Mouse (Mus musculus) heart, postnatal 0 days (tissue): ENCODE results near the gene Poldip2.

Source experiments
- CTCF ChIP-seq: IDR thresholded peaks from 2 replicates; pipeline ENCODE4 v1.5.1; 2016; ENCODE audit warnings: antibody characterized with exemption, control low read depth, low read depth
- EP300 ChIP-seq: IDR thresholded peaks from 2 replicates; pipeline ENCODE4 v1.6.1; 2016; ENCODE audit warnings: antibody characterized with exemption, low read depth

- TF ChIP-seq EP300 (no peak), CTCF (no peak)
Measured at GRCm38 (mm10) chr11:78495904-78496303, 16.1 kb upstream of the Poldip2 start.
